Mouse (Mus musculus) spleen, adult 2 months (tissue): ENCODE data around the gene Hydin. TPM values are rescaled to one million over a fixed set of nuclear protein-coding genes. Genes with fewer than 3 reads are reported as not detected.

Experiments used
- DNase-seq, 2 experiments: peaks; one replicate each; pipeline versions ENCODE4 v3.0.0 to v3.0.0-alpha.2; 2012 to 2021; ENCODE audit warnings: low spot score in 2 of 2, low read depth in 1 of 2
- H3K27ac ChIP-seq: fragments of 200-500 bp; 2 replicates; pipeline ENCODE4 v1.5.1; 2012; ENCODE audit warnings: low read length, inconsistent platforms; ENCODE audit not compliant: insufficient read depth
- H3K27me3 ChIP-seq: fragments of 200-500 bp; 2 replicates; pipeline ENCODE4 v1.6.1; 2012; ENCODE audit warnings: mild to moderate bottlenecking, moderate library complexity, low read length, inconsistent platforms; ENCODE audit not compliant: control insufficient read depth, insufficient read depth
- H3K36me3 ChIP-seq: fragments of 200-500 bp; 2 replicates; pipeline ENCODE4 v1.6.1; 2012; ENCODE audit warnings: mild to moderate bottlenecking, low read length, inconsistent platforms; ENCODE audit not compliant: control insufficient read depth, insufficient read depth
- H3K4me1 ChIP-seq: fragments of 200-500 bp; 2 replicates; pipeline ENCODE4 v1.6.1; 2011; ENCODE audit warnings: inconsistent platforms; ENCODE audit not compliant: control insufficient read depth, insufficient read depth, insufficient read length
- H3K4me3 ChIP-seq: fragments of 200-500 bp; 2 replicates; pipeline ENCODE4 v1.5.1; 2011; ENCODE audit warnings: mild to moderate bottlenecking, inconsistent platforms; ENCODE audit not compliant: insufficient read depth, insufficient read length; ENCODE audit errors: extremely low read depth
- CTCF ChIP-seq: fragments of 200-500 bp; IDR thresholded peaks from 2 replicates; pipeline ENCODE4 v1.5.1; 2011; ENCODE audit warnings: mild to moderate bottlenecking, inconsistent platforms; ENCODE audit not compliant: insufficient read depth, insufficient read length, insufficient replicate concordance; ENCODE audit errors: extremely low read depth
- POLR2A ChIP-seq: fragments of 200-500 bp; IDR thresholded peaks from 2 replicates; pipeline ENCODE4 v1.6.1; 2011; ENCODE audit warnings: low read depth, low read length, inconsistent platforms
- WGBS: fragments of 180-500 bp; shearing (Covaris S2); methylation state at CpG from one replicate; pipeline ENCODE4 v1.1.7; 2018; 5-methylcytosine and 5-hydroxymethylcytosine counted together
- polyA plus RNA-seq: library from polyadenylated mRNA; depleted of rRNA; stranded (reverse); fragments of >200 nt; gene quantifications from 2 replicates; pipeline ENCODE4 v1.2.3, GENCODE M21; 2012

Gene Hydin
- polyA plus RNA-seq, 1 experiment, result 0.01 TPM

GRCm38 (mm10) chr8:110395656-110396055, 128.9 kb downstream of the Hydin start:
- TF ChIP-seq POLR2A (no peak), CTCF (no peak)
- Histone ChIP-seq H3K36me3 (no peaks in the 10 kb centered on the region), H3K27ac (no peak overlapping the region), H3K27me3 (no peaks in the 10 kb centered on the region), H3K4me3 (no peak overlapping the region), H3K4me1 (no peaks in the 10 kb centered on the region)
- 23% methylated on average over 4 of the region's 4 CpGs for WGBS
- DNase-seq, result no peak

GRCm38 (mm10) chr8:110400536-110400935, 133.8 kb downstream of the Hydin start:
- 85% methylated on average over 6 of the region's 6 CpGs for WGBS
- no peak overlapping the region for H3K4me3 ChIP-seq
- no peak for DNase-seq
- no peaks in the 10 kb centered on the region for H3K27me3 ChIP-seq
- no peak for TF ChIP-seq POLR2A
- no peak for TF ChIP-seq CTCF
- no peaks in the 10 kb centered on the region for H3K4me1 ChIP-seq
- no peak overlapping the region for H3K27ac ChIP-seq
- no peaks in the 10 kb centered on the region for H3K36me3 ChIP-seq

GRCm38 (mm10) chr8:110402311-110402710, 135.5 kb downstream of the Hydin start:
- TF ChIP-seq POLR2A (no peak), CTCF (no peak)
- DNase-seq, result no peak
- H3K36me3 ChIP-seq, result no peaks in the 10 kb centered on the region
- no peak overlapping the region for H3K27ac ChIP-seq
- H3K4me3 ChIP-seq, result no peak overlapping the region
- WGBS, result 79% methylated on average over 6 of the region's 6 CpGs
- no peaks in the 10 kb centered on the region for H3K4me1 ChIP-seq
- no peaks in the 10 kb centered on the region for H3K27me3 ChIP-seq

GRCm38 (mm10) chr8:110404516-110404915, 137.7 kb downstream of the Hydin start:
- H3K27me3 ChIP-seq, result no peaks in the 10 kb centered on the region
- H3K4me3 ChIP-seq, result no peak overlapping the region
- H3K36me3 ChIP-seq, result no peaks in the 10 kb centered on the region
- TF ChIP-seq CTCF (no peak), POLR2A (no peak)
- no peak overlapping the region for H3K27ac ChIP-seq
- 83% methylated on average over 3 of the region's 3 CpGs for WGBS
- H3K4me1 ChIP-seq, result no peaks in the 10 kb centered on the region
- DNase-seq, result no peak

GRCm38 (mm10) chr8:110415121-110415520, 148.3 kb downstream of the Hydin start:
- DNase-seq, result no peak
- Histone ChIP-seq H3K36me3 (no peaks in the 10 kb centered on the region), H3K4me3 (no peak overlapping the region), H3K27ac (no peak overlapping the region), H3K27me3 (no peaks in the 10 kb centered on the region), H3K4me1 (no peaks in the 10 kb centered on the region)
- no peak for TF ChIP-seq POLR2A
- TF ChIP-seq CTCF, result no peak
- 80% methylated on average over 4 of the region's 4 CpGs for WGBS

GRCm38 (mm10) chr8:110416931-110417330, 150.2 kb downstream of the Hydin start:
- H3K27me3 ChIP-seq, result no peaks in the 10 kb centered on the region
- no peak for DNase-seq
- H3K4me1 ChIP-seq, result no peaks in the 10 kb centered on the region
- no peak overlapping the region for H3K27ac ChIP-seq
- 77% methylated on average over 3 of the region's 3 CpGs for WGBS
- H3K4me3 ChIP-seq, result no peak overlapping the region
- TF ChIP-seq CTCF, result no peak
- no peak for TF ChIP-seq POLR2A
- no peaks in the 10 kb centered on the region for H3K36me3 ChIP-seq

- no peak for DNase-seq
- no peaks in the 10 kb centered on the region for H3K27me3 ChIP-seq
- TF ChIP-seq POLR2A (no peak), CTCF (no peak)
- 88% methylated on average over 7 of the region's 7 CpGs for WGBS
- no peak overlapping the region for H3K4me3 ChIP-seq
- no peaks in the 10 kb centered on the region for H3K36me3 ChIP-seq
- H3K27ac ChIP-seq, result no peak overlapping the region
- H3K4me1 ChIP-seq, result no peaks in the 10 kb centered on the region
These were observed 151.0 kb downstream of the Hydin start for GRCm38 (mm10) chr8:110417801-110418200.

GRCm38 (mm10) chr8:110419711-110420110, 152.9 kb downstream of the Hydin start:
- no peak overlapping the region for H3K4me3 ChIP-seq
- H3K27me3 ChIP-seq, result no peaks in the 10 kb centered on the region
- no peak overlapping the region for H3K27ac ChIP-seq
- no peak for DNase-seq
- H3K4me1 ChIP-seq, result no peaks in the 10 kb centered on the region
- WGBS, result 86% methylated on average over 5 of the region's 5 CpGs
- TF ChIP-seq CTCF, result no peak
- TF ChIP-seq POLR2A, result no peak
- no peaks in the 10 kb centered on the region for H3K36me3 ChIP-seq
